Mouse (Mus musculus) B cell, adult 2 months (primary cell): Measurements from ENCODE around the gene Gm11541.

ENCODE experiments used
- DNase-seq, 2 experiments: peaks; one replicate each; pipeline ENCODE4 v3.0.0; 2022

The Gm11541 gene

DNA sequence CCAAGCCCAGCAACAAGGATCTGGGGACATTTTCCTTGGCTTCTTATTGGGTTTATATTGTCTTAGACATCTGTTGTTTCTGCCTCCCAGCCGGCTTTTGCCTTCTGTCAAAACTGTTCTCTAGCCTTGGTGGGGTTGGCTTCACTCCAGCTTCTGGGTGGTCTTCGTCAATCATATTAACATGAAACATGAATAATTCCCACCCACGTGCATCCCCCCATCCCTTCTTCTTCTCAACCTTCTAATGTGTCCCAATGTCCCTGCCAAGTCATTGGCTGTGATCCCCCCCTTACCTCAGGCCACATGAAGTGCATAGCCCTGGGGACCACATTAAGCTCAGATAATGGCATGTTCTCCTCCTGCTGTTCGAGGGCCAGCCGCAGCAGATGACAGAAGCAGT lies at the start of gene Gm11541:
Gm11541 (minus strand) TSS at position 28 of the 400 bp plus-strand sequence.
- no peak for DNase-seq

DNA sequence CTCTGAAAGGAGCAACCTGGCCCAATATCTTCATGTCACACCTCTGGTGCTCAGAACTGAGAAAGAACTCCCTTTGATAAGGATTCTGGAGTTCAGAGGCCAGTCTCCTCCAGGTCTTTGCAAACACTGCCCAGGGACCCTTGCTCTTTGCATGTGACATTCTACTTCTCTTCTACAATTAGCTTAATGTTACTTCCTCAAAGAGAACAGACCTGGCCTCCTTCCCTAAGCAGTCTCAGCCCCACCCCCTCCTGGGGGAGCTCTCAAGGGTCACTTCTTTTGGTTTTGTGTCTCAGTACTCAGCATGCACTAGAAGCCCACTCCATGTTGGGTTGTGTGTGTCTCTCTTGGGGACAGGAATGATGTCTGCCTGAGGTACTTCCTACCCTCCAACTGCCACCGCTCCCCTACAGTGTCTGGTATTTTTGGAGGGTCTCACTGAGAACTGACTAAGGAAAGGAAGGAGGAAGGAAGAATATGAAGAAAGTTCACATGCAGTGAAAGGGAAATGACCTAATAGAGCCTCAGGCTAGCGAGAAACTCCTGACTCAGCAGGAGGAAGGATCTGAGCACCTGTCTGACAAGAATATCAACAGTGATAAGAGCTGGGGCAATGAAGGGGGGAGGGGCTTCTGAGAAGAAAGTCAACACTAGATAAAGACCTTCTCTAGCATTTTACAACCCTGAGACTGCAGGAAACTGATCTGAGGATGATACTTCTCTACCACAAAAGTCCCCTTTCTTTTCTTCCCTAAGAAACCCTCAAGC lies 48.8 kb upstream of the Gm11541 start:
- no peak for DNase-seq

DNA sequence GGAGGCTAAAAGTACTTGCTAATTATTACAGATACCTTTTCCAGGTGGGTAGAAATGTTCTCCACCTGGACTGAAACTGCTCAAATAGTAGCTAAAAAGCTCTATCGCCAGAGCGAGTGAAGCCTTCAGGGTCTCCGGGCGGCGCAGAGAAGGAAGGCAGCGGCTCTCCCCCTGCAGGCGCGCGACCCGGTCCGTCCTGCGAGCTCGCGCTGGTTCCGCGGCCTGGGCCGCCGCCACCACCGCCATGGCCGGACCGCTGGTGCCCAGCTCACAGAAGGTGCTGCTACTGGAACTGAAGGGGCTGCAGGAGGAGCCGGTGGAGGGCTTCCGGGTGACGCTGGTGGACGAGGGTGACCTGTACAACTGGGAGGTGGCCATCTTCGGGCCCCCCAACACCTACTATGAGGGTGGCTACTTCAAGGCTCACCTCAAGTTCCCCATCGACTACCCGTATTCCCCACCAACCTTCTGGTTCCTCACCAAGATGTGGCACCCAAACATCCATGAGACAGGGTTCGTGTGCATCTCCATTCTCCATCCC lies 37.5 kb upstream of the Gm11541 start, which contains the start of gene Cdc34b:
Cdc34b (plus strand) TSS at position 51 of the 541 bp plus-strand sequence.
- DNase-seq: no peak

DNA sequence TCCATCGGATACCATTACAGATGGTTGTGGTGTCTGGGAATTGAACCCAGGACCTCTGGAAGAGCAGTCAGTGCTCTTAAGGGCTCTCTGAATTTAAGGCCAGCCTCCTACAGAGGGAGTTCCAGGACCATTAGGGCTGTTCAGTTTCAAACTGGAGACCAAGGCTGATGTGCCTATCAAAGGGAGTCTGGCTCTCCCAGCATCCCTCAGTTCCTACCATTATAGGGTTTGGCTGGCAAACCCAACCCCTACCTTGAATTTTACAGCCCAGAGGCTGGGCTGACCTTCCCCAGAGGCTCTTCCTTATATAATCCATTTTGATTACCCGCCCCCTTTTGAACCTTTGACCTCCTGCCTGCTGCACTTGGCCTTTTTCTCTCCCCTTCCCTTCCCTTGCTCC lies 31.4 kb upstream of the Gm11541 start:
- DNase-seq: no peak

DNA sequence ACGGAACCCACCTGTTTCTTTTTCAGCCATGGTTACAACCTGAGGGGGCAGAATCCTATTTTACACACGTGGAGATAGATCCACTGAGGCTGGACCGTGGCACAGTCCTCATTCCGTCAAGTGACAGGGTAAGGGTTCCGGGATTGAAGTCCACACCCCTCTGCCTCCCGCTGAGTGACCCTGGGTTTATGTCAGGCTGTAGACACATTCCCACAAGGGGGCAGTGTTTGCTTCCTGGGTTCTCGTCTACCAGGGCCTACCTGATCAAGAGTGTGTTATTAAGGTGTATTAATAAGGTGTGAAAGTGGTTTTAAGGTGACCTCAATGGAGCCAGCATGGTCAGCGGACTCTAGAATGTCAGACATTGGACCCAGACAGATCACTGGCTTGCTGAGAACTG lies 28.5 kb upstream of the Gm11541 start:
- peak; percentile 13 to 14 for DNase-seq

DNA sequence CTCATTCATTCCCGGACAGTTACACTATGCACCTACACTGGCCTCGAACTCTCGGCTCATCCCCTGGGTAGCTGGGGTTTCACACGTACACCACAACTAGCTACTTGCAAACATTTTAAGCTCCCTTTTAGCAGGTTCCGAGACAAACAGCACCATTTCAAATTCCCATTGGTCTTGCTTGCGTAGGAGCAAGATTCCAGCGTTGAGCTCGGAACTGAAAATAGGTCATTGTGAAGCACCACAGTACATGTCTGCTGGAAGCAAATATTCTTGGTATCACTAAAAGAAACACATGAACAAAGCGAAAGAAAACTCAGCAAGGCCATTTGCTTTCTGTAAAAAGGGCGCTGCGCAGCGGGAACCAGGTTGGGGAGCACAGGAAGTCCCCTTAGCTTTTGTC lies 26.9 kb upstream of the Gm11541 start:
- DNase-seq: no peak

DNA sequence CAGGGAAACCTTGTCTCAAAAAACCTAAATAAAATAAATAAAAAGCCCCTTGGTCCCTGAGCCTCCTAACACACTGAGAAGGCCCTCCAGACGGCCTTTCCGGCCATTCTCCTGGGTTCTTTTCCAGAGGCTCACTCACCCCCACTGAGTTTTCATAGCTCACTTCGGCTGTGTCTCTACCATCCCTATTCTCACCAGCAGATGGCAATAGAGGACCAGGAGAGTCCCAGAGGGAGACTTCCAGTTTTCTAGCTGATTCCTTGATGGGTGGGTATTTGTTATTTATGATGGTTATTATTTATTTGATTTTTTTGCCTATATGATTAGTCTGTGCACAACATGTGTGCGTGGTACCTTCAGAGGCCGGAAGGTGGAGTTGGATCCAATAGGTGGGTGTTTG lies 26.0 kb upstream of the Gm11541 start:
- peak; percentile 47 to 48 for DNase-seq

DNA sequence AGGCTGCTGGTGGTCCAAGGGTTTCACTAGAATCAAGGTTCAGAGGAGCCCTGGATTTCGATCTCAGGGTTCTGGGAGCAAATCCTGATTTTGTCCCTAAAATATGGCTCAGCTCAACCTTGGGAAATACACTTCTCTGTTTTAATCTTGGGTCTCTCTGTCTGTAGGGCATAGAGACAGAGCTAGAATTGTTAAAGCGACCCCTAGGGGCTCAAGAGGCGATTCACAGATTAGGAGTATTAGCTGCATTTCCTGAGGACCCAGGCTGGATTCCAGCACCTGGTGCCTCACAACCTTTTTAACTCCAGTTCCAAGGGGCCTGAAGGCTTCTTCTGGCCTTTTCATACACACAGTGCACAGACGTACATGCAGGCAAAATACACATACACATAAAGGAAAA lies 25.3 kb upstream of the Gm11541 start:
- no peak for DNase-seq

DNA sequence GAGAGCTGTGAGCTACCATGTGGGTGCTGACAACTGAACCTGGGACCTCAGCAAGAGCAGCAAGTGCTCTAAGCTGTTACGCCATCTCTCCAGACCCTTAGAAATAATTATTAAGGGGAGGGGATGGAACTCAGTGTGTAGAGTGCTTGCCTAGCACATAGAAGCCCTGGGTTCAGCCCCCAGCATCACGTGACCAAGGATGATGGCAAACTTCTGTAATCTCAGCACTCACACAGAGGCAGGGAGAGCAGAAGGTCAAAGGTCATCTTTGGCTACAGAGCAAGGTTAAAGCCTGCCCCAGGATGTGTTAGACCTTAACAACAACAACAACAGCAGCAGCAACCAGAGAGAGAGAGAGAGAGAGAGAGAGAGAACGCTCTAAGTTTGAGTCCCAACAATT lies 24.2 kb upstream of the Gm11541 start:
- DNase-seq: no peak

DNA sequence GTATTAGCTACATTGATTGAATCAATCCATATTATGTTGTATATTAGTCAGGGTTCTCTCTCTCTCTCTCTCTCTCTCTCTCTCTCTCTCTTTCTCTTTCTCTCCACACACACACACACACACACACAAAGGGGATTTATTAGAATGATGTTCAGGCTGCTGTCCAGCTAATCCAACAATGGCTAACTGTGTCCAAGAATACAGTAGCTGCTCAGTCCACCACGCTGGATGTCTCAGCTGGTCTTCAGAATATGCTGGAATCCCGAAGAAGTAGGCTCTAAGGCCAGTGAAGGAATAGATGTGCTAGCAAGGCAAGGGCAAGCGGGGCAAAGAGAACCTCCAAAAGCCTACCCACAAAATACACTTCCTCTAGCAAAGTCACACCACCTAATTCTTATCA lies 23.0 kb upstream of the Gm11541 start:
- no peak for DNase-seq

DNA sequence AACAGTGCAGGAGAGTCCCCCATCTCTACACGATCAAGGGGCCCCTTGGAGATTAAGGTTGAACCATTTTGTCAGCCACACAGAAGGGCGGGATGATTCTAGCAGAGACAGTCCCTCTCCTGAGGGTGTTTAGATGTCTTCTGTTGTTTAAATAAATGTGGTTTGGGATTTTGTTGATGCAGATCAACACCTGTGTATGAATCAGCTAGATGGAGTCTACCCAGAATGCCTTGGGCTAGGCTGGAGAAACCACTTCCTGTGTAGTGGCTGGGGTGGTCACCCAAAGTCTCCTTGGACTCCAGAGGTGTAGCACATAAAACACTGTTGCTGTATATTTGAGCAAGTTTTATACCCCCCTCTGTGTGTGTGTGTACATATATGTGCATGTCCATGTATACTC lies 14.9 kb upstream of the Gm11541 start:
- DNase-seq: no peak

DNA sequence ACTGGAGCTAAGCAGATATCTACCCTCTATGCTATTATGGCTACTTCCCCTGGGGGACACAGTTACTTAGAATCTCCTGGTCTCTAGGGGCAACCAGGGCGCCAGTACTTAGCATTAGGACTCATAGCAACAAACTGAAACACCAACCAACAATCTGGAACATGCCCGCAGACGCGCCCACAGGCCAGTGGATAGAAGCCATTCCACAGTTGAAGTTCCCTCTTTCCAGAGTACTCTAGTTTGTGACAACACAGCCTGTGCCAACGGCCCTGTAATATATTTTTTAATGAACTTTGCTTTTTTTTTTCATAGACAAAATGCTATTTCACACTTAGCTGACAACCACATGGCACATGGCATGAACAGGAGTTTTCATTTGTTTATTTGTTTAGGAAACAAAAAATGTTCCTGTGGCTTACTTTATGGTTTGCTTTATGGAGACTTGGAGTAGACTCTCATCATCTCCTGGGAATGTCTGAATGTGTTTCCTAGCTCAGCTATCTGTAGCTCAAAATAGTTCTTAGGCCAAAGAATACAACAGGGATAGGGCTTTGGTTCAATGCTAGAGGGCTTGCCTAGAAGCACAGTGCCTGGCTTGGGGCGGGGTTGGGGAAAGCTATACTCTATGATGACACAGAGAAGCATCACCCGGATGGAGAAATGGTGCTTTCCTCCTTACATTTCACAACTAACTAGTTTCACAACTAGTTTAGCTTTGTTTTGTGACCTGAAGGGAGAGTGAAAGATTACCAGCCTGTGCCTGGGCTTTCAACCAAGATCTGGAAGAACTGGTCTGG lies 14.0 kb upstream of the Gm11541 start:
- DNase-seq: no peak

DNA sequence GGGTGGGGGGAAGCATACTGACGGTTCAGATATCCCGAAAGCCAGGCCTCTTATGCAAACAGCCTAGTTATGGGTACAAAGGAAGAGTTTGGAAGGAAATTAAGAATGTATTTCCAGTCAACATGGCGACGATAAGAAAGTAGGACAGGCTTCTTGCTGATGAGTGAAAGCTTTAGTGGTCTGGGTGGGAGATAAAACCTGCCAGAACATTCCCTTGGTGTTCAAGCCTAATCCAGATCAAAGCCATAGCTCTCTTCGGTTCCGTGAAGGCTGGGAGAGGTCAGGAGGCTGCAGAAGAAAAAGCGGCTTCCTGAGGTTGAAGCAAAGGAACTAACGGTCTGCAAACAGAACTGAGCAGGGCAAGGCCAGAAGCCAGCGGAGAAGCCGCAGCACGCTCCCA lies 12.9 kb upstream of the Gm11541 start:
- DNase-seq: no peak

DNA sequence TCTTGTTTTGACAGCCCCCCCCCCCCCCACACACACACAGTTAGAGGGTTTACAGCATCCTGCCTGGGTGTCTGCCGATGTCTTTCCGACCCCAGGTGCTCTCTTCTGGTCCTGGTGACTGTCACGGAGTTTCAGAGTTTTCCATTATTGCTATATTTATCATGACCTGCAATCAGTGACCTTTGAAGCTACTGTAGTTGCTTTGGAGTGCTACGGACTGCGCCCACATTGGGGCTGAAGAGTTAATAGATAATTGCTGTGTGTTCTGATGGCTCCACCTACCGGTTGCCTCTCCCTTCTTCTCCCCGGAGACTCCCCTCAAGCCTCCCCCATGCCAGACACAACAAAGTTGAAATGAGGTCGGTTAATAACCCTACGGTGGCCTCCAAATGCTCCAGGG lies 12.5 kb upstream of the Gm11541 start:
- DNase-seq: no peak

DNA sequence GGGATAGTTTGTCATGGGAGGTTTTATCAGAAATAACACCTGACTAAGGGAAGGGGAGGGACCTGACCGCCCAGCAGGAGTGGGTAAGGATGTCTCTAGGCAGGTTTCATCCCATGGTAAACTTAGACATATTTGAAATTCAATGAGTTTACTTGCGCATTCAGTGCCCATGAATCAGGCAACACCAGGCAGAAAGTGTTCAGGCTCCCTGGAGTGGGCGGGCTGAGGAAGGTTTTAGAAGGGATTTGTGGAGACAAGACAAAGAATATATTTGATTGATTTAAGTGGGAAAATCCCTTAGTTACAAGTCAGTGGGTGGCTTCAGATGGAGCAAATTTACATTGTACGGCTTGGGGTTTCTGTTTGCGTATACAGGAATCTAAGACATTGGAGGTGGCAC lies 11.3 kb upstream of the Gm11541 start:
- DNase-seq: no peak

DNA sequence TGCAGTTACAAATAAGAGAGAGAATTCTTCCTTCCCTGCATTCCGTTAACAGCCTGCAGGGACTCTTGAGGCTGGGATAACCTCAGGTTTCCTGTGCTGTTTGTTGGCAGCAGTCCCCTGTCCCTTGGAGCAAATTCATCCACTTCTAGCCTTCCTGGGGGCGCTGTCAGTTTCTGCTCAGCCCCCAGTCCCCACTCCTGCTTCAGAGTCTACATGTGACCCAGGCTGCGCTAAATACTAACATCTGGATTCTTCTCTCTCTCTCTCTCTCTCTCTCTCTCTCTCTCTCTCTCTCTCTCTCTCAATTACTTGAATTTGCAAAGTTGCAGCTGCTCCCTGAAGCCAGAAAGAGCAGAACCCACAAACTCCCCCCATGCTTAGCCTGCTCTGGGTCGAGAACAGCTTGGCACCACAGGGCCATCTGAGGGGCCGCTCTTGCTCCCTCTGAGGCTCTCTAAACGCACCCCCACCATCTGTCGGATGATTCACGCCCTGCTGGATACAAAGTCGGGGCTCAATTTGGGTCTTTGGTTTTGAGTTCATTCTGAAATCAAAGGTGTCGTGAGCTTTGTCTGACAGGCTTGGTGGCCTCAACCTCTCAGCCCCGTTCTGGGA lies 9.1 kb upstream of the Gm11541 start:
- no peak for DNase-seq

DNA sequence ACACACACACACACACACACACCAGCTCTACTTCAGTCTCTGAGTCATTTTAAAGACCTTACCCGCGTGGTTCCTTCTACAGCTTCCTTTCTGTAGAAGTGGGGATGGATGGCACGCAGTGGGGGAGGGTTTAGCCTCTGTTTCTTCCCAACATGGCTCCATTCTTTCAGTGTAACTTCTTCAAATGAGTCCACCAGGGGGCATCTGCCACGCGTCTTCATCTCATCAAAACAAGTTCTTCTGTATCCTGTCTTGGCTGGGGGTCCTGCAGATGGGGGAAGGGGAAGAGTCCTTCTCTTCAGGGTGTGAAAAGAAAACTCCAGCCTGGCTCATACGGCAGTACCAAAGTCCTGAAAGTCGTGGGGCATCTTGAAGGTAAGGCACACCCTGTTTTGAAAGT lies 279 bp downstream of the Gm11541 start:
- DNase-seq: no peak

DNA sequence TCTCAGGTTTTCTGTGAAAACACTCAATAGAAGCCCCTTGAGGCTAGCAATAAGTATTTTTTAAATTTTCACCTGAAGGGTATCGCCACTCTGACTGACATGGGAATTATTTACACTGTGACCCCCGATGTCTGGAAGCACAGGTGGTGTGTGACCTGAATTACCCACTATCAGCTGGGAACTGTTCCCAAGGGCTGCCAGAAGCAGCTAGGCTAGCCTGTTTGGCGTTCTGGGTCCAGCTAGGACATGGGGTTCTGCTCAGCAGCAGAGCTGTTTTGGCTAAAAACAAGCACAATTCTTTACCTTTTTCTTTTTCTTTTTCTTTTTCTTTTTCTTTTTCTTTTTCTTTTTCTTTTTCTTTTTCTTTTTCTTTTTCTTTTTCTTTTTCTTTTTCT lies 2.1 kb downstream of the Gm11541 start:
- no peak for DNase-seq

DNA sequence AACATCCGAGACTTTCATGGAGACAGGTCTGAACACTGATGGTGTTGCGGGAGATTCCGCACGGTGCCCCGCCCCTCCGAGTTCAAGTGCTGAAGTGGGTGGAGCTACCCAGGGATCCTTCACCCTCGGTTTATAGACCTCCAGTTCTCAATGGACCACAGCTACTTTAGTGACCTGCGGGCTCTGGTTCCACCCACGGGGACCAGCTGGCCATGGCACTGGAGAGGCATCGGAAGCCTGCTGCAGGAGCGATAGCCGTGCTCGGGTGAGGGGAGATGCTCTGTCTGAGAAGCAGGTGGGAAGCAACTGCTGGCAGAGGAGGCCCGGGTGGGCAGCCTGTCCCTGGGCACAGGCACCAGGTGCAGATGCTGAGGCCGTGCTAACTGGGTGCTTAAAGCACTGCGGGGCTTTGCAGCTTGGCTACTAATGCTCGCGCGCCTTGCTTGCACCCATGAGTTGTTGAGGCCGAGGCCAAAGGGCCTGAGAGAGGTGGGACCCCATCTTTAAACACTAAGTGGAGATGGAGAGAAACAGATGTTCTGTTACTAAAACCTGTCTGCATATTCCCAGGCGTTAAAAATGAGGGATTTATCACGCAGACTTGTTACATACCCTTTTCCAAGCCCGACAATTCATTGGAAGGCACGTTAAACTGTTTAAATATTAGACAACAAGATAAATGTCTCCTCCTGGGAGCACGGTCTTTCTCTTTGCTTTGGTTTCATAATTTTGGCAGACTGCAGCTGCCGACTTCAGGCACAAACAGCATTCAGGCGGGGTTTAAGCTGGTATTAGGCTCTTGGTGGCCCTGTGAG lies 2.7 kb downstream of the Gm11541 start:
- DNase-seq: no peak

DNA sequence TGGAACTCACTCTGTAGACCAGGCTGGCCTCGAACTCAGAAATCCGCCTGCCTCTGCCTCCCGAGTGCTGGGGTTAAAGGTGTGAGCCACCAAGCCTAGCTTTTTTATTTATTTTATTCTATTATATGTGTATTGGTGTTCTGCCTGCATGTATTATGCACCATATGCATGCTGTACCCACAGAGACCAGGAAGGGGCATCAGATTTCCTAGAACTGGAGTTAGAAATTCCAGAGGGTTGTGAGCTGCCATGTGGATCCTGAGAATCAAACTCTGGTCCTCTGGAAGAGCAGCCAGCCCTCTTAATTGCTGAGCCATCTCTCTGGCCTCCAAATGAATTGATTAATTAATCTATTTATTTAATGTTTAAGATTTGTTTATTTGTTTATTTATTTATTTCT lies 4.9 kb downstream of the Gm11541 start:
- DNase-seq: no peak

DNA sequence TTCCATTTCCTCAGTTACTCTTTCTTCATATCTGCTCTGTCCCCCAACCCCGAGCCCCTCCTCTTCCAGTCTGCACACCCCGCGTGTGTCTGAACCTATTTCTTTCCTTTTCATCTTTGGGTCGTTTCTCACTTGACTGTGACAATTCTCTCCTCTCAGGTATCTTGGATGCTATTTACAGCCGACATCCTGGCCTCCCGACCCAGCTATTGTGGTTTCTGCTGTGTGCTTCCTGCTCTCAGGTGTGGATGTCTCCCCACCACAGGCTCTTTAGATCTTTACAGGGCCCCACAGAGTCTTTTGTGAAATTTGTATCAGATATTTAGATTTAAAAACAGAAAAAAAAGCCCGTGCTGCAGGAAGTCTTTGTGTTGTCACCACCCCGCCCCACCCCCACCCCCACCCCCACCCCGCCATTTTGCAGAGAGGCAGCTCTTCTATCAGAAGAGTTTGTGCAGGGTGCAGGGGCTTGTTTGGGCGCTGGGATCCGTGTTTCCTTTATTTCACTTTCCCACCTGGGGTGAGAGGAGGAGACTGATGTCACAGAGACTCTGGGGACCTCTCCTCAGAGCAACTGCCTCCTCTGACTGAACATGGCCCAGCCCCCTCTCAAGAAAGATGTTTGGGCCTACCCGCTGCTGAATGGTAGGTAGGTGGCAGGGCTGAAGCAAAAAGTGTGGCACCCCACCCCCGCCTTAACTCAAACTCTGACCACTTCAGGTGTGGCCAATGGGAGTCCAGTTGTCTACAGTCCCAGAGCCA lies 6.4 kb downstream of the Gm11541 start:
- DNase-seq: no peak

DNA sequence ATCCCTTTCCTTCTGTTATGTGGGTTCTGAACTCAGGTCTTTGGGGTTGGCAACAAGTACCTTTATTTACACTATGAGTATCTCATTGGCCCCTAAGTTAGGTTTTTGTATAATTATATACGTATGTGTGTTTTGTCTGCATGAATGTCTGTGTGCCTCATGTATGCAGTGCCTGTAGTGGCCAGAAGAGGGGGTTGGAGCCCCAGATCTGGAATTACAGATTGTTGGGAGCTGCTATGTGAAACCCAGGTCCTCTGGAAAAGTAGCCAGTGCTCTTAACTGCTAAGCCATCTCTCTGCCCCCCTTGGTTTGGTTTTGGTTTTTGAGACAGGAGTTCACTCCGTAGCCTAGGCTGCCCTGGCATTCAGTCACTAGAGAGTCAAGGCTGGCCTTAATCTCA lies 7.2 kb downstream of the Gm11541 start:
- no peak for DNase-seq
